Comparison of ENCODE assay signal across 9 mouse cellular contexts in genomic region chr17:87352106-87352897, GRCm38 (mm10).
DNase-seq lines count a peak whose midpoint lies in the region; ATAC-seq and TF ChIP-seq lines count a peak whose summit lies in the region.
"Had no signal": no experiment of that assay in that cellular context is flagged by ENCODE, and none has a peak within 500 bp of the region (broad histone marks: within the 10 kb centered on the region; RNA-seq: fewer than 3 reads in every experiment).

No protein-coding gene starts in this region.

- peaks cover 21% of the 10 kb centered on the region for H3K4me1 ChIP-seq in lung, embryonic 14.5 days (ENCODE audit: insufficient read depth)
- H3K4me1 ChIP-seq in small intestine, adult 2 months (ENCODE audit: control insufficient read depth, insufficient read depth, insufficient read length, low read length) = peaks cover 36% of the 10 kb centered on the region

- peak overlapping the region; percentile 52; the same call in 1 of the 2 replicates for H3K27ac ChIP-seq in lung, embryonic 14.5 days (ENCODE audit: low read depth)
- H3K27ac ChIP-seq in small intestine, adult 2 months (ENCODE audit: insufficient read depth, low read depth, low read length) = peak overlapping the region; percentile 86

- H3K4me2 ChIP-seq in lung, embryonic 14.5 days = no peak overlapping the region

- no peaks in the 10 kb centered on the region for H3K36me3 ChIP-seq in lung, embryonic 14.5 days (ENCODE audit: insufficient read depth)
- peaks cover 23% of the 10 kb centered on the region for H3K36me3 ChIP-seq in small intestine, adult 2 months (ENCODE audit: control insufficient read depth, insufficient read depth, low read length)

- no peak overlapping the region for H3K9ac ChIP-seq in lung, embryonic 14.5 days

- no peak for ATAC-seq in lung, embryonic 14.5 days (ENCODE audit: insufficient read depth)

- TF ChIP-seq POLR2A in small intestine, adult 2 months (IDR thresholded peaks at IDR 0.05; ENCODE audit: low read depth, low read length) = no peak

- H3K27me3 ChIP-seq in lung, embryonic 14.5 days (ENCODE audit: insufficient read depth, low read length) = no peaks in the 10 kb centered on the region
- H3K27me3 ChIP-seq in small intestine, adult 2 months (ENCODE audit: control insufficient read depth, insufficient read depth, low read length) = no peaks in the 10 kb centered on the region

- no peaks in the 10 kb centered on the region for H3K9me3 ChIP-seq in lung, embryonic 14.5 days (ENCODE audit: low read depth, low read length)

- WGBS in lung, embryonic 14.5 days = 43% methylated on average over 16 of the region's 16 CpGs
- 27% methylated on average over 16 of the region's 16 CpGs for whole genome bisulfite sequencing in small intestine, adult 2 months

- peak; percentile 24 for DNase-seq in cerebellum, adult 8-10 months
- no peak for DNase-seq in cerebellum, postnatal 4 days (ENCODE audit: low spot score in 2 of 2)
- no peak for DNase-seq in lung, embryonic 14.5 days
- DNase-seq in lung, postnatal 4 days = no peak
- DNase-seq in kidney, postnatal 25 days = peak; percentile 54 to 74
- DNase-seq in adrenal gland, postnatal 36 days = no peak
- DNase-seq in frontal cortex, postnatal 25 days (ENCODE audit: low spot score in 2 of 2) = no peak
- DNase-seq: layer of hippocampus, adult 9-11 months had no signal

- no peak for TF ChIP-seq CTCF in lung, embryonic 14.5 days (IDR thresholded peaks at IDR 0.05; ENCODE audit: low read depth)
- TF ChIP-seq CTCF in small intestine, adult 2 months (IDR thresholded peaks at IDR 0.05; ENCODE audit: extremely low read depth, insufficient read length, insufficient replicate concordance, low read depth, low read length) = no peak

- H3K4me3 ChIP-seq in lung, embryonic 14.5 days (ENCODE audit: low read depth, low read length) = no peak overlapping the region
- no peak overlapping the region for H3K4me3 ChIP-seq in small intestine, adult 2 months (ENCODE audit: low read depth, low read length)

Comparison
In these comparisons a context has a peak if more than half of its experiments do, and no peak if none do; other contexts are left out.
1. DNase-seq: peak in cerebellum, adult 8-10 months (single experiment) and kidney, postnatal 25 days (2 of 2); none in cerebellum, postnatal 4 days (0 of 2), lung, embryonic 14.5 days (single experiment), lung, postnatal 4 days (0 of 2), adrenal gland, postnatal 36 days (0 of 2) and frontal cortex, postnatal 25 days (0 of 2).